Mouse (Mus musculus): ENCODE measurements around the gene Klb. TPM values are rescaled to one million over a fixed set of nuclear protein-coding genes. Genes with fewer than 3 reads are reported as not detected.
A peak's percentile ranks its signal among the peaks of the same experiment; 100 is the strongest.

The Klb gene
- total RNA-seq, 2 experiments from 2014 or later = not detected

DNA sequence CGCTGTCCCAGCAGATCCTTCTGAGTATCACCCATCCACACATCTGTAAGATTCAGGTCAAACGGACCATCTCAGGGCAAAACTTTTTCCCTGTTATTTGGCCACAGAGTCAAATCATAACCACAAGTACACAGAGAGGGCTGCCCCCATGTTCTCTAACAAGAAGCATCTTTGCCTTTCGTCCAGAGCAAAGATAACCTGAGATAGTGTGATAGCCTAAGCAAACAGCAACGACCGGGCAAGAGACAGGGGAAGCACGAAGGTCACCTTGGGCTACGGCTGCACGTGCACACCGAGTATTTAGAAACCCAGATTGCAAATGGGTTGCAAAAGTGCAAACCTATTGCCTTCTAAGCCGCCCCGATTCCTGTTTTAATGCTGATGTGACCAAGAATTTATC is 19.7 kb downstream of the Klb start:
- no peak for ATAC-seq (replicated peaks; ENCODE audit: low FRiP score, poor library complexity, severe bottlenecking)

- ATAC-seq (replicated peaks; ENCODE audit: low FRiP score, poor library complexity, severe bottlenecking) = no peak
Observed at GRCm38 (mm10) chr5:65371551-65371950, 23.4 kb downstream of the Klb start.

DNA sequence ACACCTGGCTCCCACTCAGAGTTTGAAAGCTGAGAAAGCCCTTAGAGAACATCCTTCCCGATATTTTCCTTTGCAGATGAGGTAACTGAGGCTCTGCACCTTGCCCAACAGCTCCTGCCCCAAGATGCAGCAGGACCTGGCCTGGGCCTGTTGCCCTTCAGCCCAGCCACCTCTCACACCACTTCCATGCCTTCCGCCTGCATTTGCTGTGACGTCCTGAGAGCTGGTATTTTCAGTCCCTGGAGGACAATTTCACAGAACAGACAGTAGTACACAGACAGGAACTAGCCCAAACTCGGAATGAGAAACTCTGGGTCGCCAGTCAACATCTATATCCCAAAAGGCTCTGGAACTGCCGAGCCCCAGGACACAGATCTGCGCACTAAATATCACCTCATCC is 26.6 kb downstream of the Klb start:
- no peak for ATAC-seq (replicated peaks; ENCODE audit: low FRiP score, poor library complexity, severe bottlenecking)

GRCm38 (mm10) chr5:65385704-65386103 is 37.6 kb downstream of the Klb start:
- no peak for ATAC-seq (replicated peaks; ENCODE audit: low FRiP score, poor library complexity, severe bottlenecking)

DNA sequence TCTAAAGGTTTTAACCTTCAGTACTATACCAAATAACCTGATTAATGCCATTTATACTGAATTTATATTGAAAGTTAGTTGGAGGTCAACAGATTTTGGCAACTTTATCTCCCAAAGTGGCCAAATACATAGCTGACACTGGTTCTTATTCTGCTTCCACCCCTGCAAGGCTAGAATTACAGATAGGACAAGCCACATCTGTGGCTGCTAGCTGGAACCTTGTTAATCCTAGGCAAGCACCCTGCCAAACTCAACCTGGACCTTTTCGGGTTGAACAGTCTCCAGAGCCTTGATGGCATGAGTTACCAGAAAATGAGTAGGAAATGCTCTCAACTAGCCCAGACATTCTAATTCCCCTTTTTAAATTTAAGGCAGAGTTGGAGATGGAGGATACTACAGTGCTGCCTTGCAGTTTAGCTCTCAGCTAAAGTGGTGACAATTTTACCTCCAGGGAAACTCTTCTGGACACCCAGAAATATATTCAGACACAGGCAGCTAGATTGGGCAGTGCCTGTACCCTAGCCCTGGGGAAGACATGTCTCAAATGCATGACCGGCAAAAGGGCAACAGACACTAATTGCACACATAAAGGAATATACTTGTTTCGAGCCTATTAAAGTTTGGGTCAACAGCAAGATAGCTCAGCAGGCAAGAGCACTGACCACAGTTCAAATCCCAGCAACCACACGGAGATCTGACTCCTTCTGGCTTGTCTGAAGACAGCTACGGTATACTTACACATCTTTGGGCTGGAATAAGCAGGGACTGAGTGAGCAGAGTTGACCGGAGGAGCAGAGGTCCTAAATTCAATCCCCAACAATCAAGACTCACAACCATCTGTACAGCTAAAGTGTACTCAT is 39.1 kb downstream of the Klb start:
- no peak for ATAC-seq (replicated peaks; ENCODE audit: low FRiP score, poor library complexity, severe bottlenecking)

DNA sequence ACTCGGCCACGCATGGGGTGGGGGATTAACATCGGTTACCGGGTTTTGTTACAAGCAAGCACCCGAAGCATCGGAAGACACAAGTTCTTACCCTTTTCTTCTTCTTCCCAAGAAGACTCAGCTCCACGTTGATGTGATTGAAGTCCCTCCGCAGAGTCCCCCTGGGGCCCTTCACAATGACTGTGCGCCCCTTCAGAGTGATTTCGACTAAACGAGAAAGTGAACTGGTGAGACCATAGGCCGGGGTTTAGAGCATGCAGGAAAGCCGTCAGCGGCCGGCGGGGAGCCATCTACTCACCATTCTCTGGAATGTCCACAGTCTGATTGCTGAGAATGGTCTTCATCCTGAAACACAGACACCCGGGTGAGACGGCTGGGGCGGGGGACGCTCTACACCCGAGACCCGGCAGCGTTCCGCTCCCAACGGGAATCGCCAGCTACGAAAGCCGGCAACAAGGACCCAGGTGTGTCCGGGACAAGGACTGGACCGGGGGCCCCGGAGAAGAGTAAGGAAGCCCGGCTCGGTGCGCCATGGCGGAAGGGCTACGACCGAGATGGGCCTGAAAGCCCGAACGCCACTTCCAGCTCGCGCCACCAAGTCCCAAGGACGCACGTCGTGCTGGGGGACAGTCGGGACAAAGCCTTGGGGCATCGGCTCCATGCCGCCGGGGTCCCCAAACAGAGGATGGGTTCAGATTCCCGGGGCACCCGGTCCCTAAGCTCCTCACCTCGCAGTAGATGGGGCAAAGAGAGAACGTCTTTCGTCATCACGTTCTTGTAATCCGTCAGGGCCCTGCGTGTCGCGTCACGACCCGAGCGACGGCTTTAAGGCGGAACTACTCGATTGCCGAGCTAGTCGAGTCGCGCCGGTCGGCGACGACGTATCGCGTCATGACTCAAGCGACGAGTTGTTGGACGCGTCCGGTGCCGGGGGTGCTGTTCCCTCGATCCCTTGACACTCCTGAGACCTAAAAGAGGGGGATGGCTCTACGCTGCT is 42.8 kb downstream of the Klb start, which contains the start of the genes Rpl9 and Lias:
TSS of gene Rpl9 (minus strand) at position 797 of the 997 bp plus-strand sequence.
TSS of gene Lias (plus strand) at position 850 of the 997 bp plus-strand sequence.
- peak; percentile 93 for ATAC-seq (replicated peaks; ENCODE audit: low FRiP score, poor library complexity, severe bottlenecking)

GRCm38 (mm10) chr5:65391753-65392152 is 43.6 kb downstream of the Klb start:
- peak; percentile 60 for ATAC-seq (replicated peaks; ENCODE audit: low FRiP score, poor library complexity, severe bottlenecking)

GRCm38 (mm10) chr5:65394425-65394824 is 46.3 kb downstream of the Klb start:
- ATAC-seq (replicated peaks; ENCODE audit: low FRiP score, poor library complexity, severe bottlenecking) = no peak

GRCm38 (mm10) chr5:65401251-65401994 is 53.3 kb downstream of the Klb start:
- ATAC-seq (replicated peaks; ENCODE audit: low FRiP score, poor library complexity, severe bottlenecking) = peak; percentile 87

DNA sequence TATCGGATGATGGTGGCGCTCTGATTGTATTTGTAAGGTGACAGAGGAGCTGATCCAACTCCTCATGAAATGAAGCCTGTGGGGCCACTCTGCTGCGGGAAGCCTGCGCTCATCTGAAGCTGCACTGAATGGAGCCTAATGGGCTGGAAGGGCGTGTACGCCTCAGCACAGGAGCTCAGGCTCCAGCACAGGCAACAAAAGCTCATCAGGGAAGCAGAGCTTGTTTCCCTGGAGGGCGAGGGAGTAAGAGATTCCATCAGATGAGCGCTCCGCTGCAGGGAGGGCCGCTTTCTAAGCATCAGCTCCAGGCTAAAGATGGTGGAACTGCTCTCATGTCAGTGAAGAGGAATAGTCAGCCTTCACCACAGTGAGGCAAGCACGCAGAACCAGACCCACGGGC is 59.9 kb downstream of the Klb start:
- no peak for ATAC-seq (replicated peaks; ENCODE audit: low FRiP score, poor library complexity, severe bottlenecking)

DNA sequence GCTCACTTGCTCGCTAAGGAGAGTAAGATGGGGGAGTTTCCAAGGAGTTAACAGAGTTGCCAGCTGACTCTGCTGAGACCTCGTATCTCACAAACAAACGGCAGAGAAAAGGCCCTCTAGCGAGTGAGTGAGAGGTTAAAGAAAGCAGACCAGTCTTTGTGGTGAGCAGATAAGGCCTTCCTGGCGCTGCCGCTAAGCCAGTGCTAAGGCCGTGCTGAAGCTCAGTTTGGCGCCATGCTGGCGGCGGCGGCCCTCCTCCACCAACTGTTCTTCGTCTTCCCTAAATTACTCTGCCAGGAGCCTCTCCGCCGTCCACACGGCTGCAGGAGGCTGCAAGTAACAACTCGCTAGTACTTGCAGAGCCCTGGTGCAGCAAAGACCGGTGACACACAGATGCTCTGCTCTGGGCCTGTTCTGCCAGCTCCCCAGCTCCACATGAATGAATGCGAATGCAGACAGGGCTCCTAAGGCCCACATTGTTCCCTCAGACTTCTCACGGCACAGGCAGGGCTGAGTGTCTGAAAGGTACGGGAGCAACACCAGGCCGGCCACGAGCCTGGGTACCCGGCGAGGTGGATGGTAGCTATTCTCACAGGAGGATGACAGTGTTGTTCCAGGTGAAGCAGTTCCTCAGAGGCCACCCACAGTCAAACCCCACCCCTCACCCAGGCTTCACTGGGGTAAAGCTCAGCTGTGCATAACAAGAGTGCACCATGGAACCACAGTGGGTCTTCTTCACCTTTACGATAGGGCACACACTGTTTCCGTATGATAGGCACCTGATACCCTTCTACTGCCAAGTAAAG is 67.7 kb downstream of the Klb start:
- ATAC-seq (replicated peaks; ENCODE audit: low FRiP score, poor library complexity, severe bottlenecking) = peak; percentile 83

DNA sequence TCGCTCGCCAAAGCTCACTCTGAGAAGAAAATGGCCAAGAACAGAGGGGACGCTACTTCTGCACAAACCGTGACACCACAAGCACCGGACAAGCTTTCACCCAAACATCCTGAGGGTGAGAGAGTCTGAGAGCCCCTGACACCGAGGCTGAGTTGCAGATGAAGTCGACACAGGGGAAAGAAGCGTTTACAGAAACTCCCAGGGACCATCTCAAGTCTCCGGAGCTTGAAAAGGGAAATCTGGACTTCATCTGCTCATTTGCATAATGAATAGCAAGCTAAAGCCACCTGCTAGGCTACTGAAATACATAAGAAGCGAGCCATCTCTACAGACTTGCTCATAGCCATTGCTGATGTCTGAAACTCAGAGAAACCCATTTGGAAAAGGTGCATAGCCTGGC is 71.0 kb downstream of the Klb start:
- no peak for ATAC-seq (replicated peaks; ENCODE audit: low FRiP score, poor library complexity, severe bottlenecking)

- peak; percentile 79 for ATAC-seq (replicated peaks; ENCODE audit: low FRiP score, poor library complexity, severe bottlenecking)
Observed at GRCm38 (mm10) chr5:65420822-65421221, 72.7 kb downstream of the Klb start.

DNA sequence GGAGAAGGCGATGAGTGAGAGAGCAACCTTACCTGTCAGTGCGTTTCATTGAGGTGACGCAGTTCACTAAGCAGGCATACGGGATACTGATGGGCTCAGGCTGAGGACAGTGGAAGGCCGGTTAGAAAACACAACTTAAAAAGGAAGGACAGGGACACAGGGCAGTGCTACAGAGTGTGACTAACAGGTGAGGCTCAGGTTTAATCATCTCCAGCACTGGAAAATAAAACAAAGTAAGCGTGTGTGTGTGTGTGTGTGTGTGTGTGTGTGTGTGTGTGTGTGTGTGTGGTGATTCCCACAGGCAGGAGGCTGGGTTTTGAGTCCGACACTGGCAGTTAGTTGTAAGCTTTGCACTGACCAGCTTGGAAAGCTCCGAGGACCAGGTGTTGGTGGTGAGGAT is 74.7 kb downstream of the Klb start:
- ATAC-seq (replicated peaks; ENCODE audit: low FRiP score, poor library complexity, severe bottlenecking) = no peak

DNA sequence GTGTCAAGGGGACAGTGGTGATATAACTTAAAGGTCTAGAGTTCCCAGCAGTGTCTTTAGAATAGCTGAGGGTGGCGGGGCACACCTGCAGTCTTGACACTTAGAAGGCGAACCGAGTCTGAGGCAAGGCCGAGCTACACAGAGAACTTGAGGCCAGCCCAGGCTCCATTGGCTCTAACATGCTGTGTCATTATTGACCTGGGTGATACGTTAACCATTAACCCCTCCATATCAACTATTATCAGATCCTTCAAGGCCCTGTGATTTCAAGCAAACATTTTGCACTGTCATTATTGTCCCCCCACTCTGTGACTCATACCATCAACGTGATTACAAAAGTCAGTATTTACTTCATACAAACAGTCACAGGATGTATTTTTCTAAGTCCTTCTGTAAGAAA is 76.1 kb downstream of the Klb start:
- no peak for ATAC-seq (replicated peaks; ENCODE audit: low FRiP score, poor library complexity, severe bottlenecking)

- ATAC-seq (replicated peaks; ENCODE audit: low FRiP score, poor library complexity, severe bottlenecking) = no peak
Observed at GRCm38 (mm10) chr5:65425251-65425650, 77.1 kb downstream of the Klb start.

GRCm38 (mm10) chr5:65428321-65428720 is 80.2 kb downstream of the Klb start:
- no peak for ATAC-seq (replicated peaks; ENCODE audit: low FRiP score, poor library complexity, severe bottlenecking)

DNA sequence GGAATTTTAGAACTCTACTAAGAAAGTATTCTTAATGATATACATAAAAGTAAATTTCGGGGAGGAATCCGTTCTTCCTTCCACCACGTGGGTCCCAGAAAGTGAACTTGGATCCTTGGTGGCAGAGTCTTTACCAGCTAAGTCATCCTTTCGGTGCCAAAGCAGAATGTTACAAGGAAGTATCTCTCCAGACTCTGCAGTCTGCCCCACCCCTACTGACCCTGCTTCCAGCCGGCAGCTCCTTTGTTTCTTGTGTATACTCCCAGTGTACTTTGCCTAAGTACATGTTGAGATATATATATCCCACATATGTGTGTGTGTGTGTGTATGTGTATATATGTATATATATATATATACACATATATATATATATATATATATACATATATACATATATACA is 81.3 kb downstream of the Klb start:
- ATAC-seq (replicated peaks; ENCODE audit: low FRiP score, poor library complexity, severe bottlenecking) = no peak
